Mouse (Mus musculus) CD4-positive naive resting alpha-beta T cell, adult 76 days (primary cell): ENCODE results near the gene Ralgds. TPM values are rescaled to one million over a fixed set of nuclear protein-coding genes. Genes with fewer than 3 reads are reported as not detected.

ENCODE experiments used
- total RNA-seq: library from RNA; stranded (reverse); gene quantifications from one replicate; pipeline ENCODE4 v1.2.4, GENCODE M21; 2023

The Ralgds gene
- 63.0 TPM for total RNA-seq

GRCm38 (mm10) chr2:28512798-28513401 lies at the start of gene Ralgds:
Gene Ralgds (plus strand): TSS chr2:28513125.

GRCm38 (mm10) chr2:28465836-28466518 lies 46.9 kb upstream of the Ralgds start, which contains the start of gene 1700007K13Rik:
Gene 1700007K13Rik (minus strand): TSS chr2:28466332.

GRCm38 (mm10) chr2:28467860-28468485 lies 45.0 kb upstream of the Ralgds start, which contains the start of gene Mrps2:
Gene Mrps2 (plus strand): TSS chr2:28468066.

GRCm38 (mm10) chr2:28496671-28497070 lies 16.3 kb upstream of the Ralgds start, which contains the start of gene Gbgt1:
Gene Gbgt1 (plus strand): TSS chr2:28496891.

GRCm38 (mm10) chr2:28505795-28506194 lies 7.1 kb upstream of the Ralgds start, which contains the start of gene Gm10134:
Gene Gm10134 (plus strand): TSS chr2:28506095.

GRCm38 (mm10) chr2:28563303-28563702 lies 50.4 kb downstream of the Ralgds start, which contains the start of gene Cel:
Gene Cel (minus strand): TSS chr2:28563403.

GRCm38 (mm10) chr2:28583651-28584050 lies 70.7 kb downstream of the Ralgds start, which contains the start of gene Gtf3c5:
Gene Gtf3c5 (minus strand): TSS chr2:28583751.

Other genes with a start within 250 kb of the Ralgds start
- gene Ppp1r26, start 66.3 kb upstream of the Ralgds start, total RNA-seq = not detected
- gene 1700007K13Rik, start 46.8 kb upstream of the Ralgds start, total RNA-seq = not detected
- gene Mrps2, start 45.1 kb upstream of the Ralgds start, total RNA-seq = 15.0 TPM
- 0.59 TPM for gene Gbgt1, start 16.2 kb upstream of the Ralgds start, total RNA-seq
- not detected for gene Gm10134, start 7.0 kb upstream of the Ralgds start, total RNA-seq
- 1.8 TPM for gene Cel, start 50.3 kb downstream of the Ralgds start, total RNA-seq
- gene Gtf3c5, start 70.6 kb downstream of the Ralgds start, total RNA-seq = 22.3 TPM
- gene Gfi1b, start 108.9 kb downstream of the Ralgds start, total RNA-seq = 3.9 TPM
- 67.9 TPM for gene Tsc1, start 128.1 kb downstream of the Ralgds start, total RNA-seq
- not detected for gene Spaca9, start 186.6 kb downstream of the Ralgds start, total RNA-seq
- not detected for gene Ak8, start 187.0 kb downstream of the Ralgds start, total RNA-seq